ENCODE assay signal across 14 mouse cellular contexts in the genomic region with DNA sequence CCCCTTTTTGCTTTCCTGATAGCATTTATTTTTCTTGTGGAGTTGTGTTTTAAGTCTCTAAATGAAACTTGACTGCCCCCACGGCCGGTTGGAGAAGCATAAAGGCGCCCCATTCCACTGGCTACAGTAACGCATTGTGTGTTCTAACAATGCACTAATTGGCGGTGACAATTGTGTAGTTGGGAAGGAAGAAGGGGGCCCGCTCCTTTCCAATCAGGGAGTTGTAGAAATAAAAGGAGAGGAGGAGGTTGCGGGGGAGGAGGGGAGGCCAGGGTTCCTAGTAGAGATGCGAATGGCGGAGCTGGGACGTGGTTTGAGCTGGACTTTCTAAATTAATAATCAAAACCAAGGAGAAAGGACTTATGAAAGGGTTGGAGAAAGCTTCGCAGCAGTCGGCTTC. TPM values are rescaled to one million over a fixed set of nuclear protein-coding genes. Genes with fewer than 3 reads are reported as not detected.
DNase-seq lines count a peak whose midpoint lies in the region; ATAC-seq lines count a peak whose summit lies in the region.
"Had no signal": no experiment of that assay in that cellular context is flagged by ENCODE, and none has a peak within 500 bp of the region (broad histone marks: within the 10 kb centered on the region; RNA-seq: fewer than 3 reads in every experiment).

No protein-coding gene starts in this region.

- no peak overlapping the region for H3K27ac ChIP-seq in embryonic facial prominence, embryonic 14.5 days (replicated peaks; ENCODE audit: low read depth, low read length)
- H3K27ac ChIP-seq in hindbrain, embryonic 15.5 days (replicated peaks), result no peak overlapping the region
- no peak overlapping the region for H3K27ac ChIP-seq in neural tube, embryonic 14.5 days (ENCODE audit: low read depth, low read length)
- H3K27ac ChIP-seq: heart, embryonic 10.5 days; limb, embryonic 10.5 days had no signal

- no peak overlapping the region for H3K4me3 ChIP-seq in embryonic facial prominence, embryonic 14.5 days (ENCODE audit: low read depth, low read length)
- H3K4me3 ChIP-seq in hindbrain, embryonic 15.5 days, result 0 out of 2 replicates have a peak overlapping the region, but pooled peaks have one; percentile 3
- no peak overlapping the region for H3K4me3 ChIP-seq in neural tube, embryonic 14.5 days (ENCODE audit: low read depth, low read length)
- H3K4me3 ChIP-seq: heart, embryonic 10.5 days; limb, embryonic 10.5 days had no signal

- peak; percentile 87; the same call in 1 of the 2 replicates for ATAC-seq in embryonic facial prominence, embryonic 14.5 days (ENCODE audit: low read depth)
- 0 out of 2 replicates have a peak, but pooled peaks have one; percentile 48 for ATAC-seq in hindbrain, embryonic 15.5 days (ENCODE audit: low FRiP score, low read depth)
- ATAC-seq in neural tube, embryonic 14.5 days (ENCODE audit: low read depth), result no peak
- no peak for ATAC-seq in cerebellum, adult (ENCODE audit: insufficient number of reproducible peaks, low FRiP score, low TSS enrichment)
- ATAC-seq: liver, postnatal 0 days had no signal

- no peaks in the 10 kb centered on the region for H3K9me3 ChIP-seq in embryonic facial prominence, embryonic 14.5 days (ENCODE audit: control insufficient read depth, low read length)
- no peaks in the 10 kb centered on the region for H3K9me3 ChIP-seq in hindbrain, embryonic 15.5 days
- no peaks in the 10 kb centered on the region for H3K9me3 ChIP-seq in neural tube, embryonic 14.5 days (ENCODE audit: control insufficient read depth, low read length)
- H3K9me3 ChIP-seq: G1E; heart, embryonic 10.5 days; limb, embryonic 10.5 days had no signal

- 51% methylated on average over 12 of the region's 12 CpGs for WGBS in embryonic facial prominence, embryonic 14.5 days
- WGBS in hindbrain, embryonic 15.5 days, result 13% methylated on average over 12 of the region's 12 CpGs
- 19% methylated on average over 12 of the region's 12 CpGs for WGBS in neural tube, embryonic 14.5 days

- no peaks in the 10 kb centered on the region for H3K36me3 ChIP-seq in embryonic facial prominence, embryonic 14.5 days (ENCODE audit: control insufficient read depth, insufficient read depth, low read length)
- no peaks in the 10 kb centered on the region for H3K36me3 ChIP-seq in hindbrain, embryonic 15.5 days
- no peaks in the 10 kb centered on the region for H3K36me3 ChIP-seq in neural tube, embryonic 14.5 days (ENCODE audit: control insufficient read depth, insufficient read depth, low read length)
- H3K36me3 ChIP-seq: G1E; heart, embryonic 10.5 days; limb, embryonic 10.5 days had no signal

- peak; percentile 47 for DNase-seq in brain, adult 2 months (ENCODE audit: low read depth, low spot score)
- DNase-seq in embryonic facial prominence, embryonic 14.5 days (ENCODE audit: low spot score), result peak; percentile 80
- no peak for DNase-seq in cerebellum, postnatal 25 days
- no peak for DNase-seq in spleen, postnatal 4 days (ENCODE audit: low spot score in 2 of 2)
- DNase-seq: adrenal gland, postnatal 36 days; cerebellum, adult 9-10 months; kidney, postnatal 4 days; liver, postnatal 0 days had no signal

- H3K27me3 ChIP-seq in embryonic facial prominence, embryonic 14.5 days (replicated peaks; ENCODE audit: control insufficient read depth, insufficient read depth, low read length), result no peaks in the 10 kb centered on the region
- H3K27me3 ChIP-seq in hindbrain, embryonic 15.5 days, result no peaks in the 10 kb centered on the region
- no peaks in the 10 kb centered on the region for H3K27me3 ChIP-seq in neural tube, embryonic 14.5 days (ENCODE audit: control insufficient read depth, insufficient read depth, low read length)

- no peak overlapping the region for H3K9ac ChIP-seq in embryonic facial prominence, embryonic 14.5 days (ENCODE audit: low read depth, low read length)
- no peak overlapping the region for H3K9ac ChIP-seq in hindbrain, embryonic 15.5 days
- no peak overlapping the region for H3K9ac ChIP-seq in neural tube, embryonic 14.5 days (replicated peaks; ENCODE audit: low read depth, low read length)
- H3K9ac ChIP-seq: liver, postnatal 0 days had no signal

- H3K4me1 ChIP-seq in embryonic facial prominence, embryonic 14.5 days (ENCODE audit: control insufficient read depth, insufficient read depth, low read length), result no peaks in the 10 kb centered on the region
- peaks cover 7% of the 10 kb centered on the region for H3K4me1 ChIP-seq in hindbrain, embryonic 15.5 days (replicated peaks)
- no peaks in the 10 kb centered on the region for H3K4me1 ChIP-seq in neural tube, embryonic 14.5 days (ENCODE audit: control insufficient read depth, insufficient read depth, low read length)
- H3K4me1 ChIP-seq: heart, embryonic 10.5 days; limb, embryonic 10.5 days had no signal

- no peak overlapping the region; the same call in 1 of the 2 replicates for H3K4me2 ChIP-seq in embryonic facial prominence, embryonic 14.5 days (ENCODE audit: low read depth, low read length)
- H3K4me2 ChIP-seq in hindbrain, embryonic 15.5 days, result peak overlapping the region; percentile 28
- H3K4me2 ChIP-seq in neural tube, embryonic 14.5 days (ENCODE audit: low read depth, low read length), result peak overlapping the region; percentile 29; the same call in 1 of the 2 replicates

RNA-seq across cellular contexts. Expression of a gene that starts 42.3 kb away (rescaled TPM):
- 2.6 and 2.8 TPM in 2 replicates for polyA plus RNA-seq in embryonic facial prominence, embryonic 14.5 days (2014; fragmentation: Nextera tagmentation; extraction: Ambion mirVana)
- polyA plus RNA-seq in hindbrain, embryonic 15.5 days (2015; fragmentation: Nextera tagmentation; extraction: Ambion mirVana), result 0.14 and 0.21 TPM in 2 replicates
- polyA plus RNA-seq in neural tube, embryonic 14.5 days (2014; fragmentation: Nextera tagmentation; extraction: Ambion mirVana), result 0.08 and 0.13 TPM in 2 replicates

Comparison
In these comparisons a context has a peak if more than half of its experiments do, and no peak if none do; other contexts are left out.
1. DNase-seq: peak in brain, adult 2 months (single experiment) and embryonic facial prominence, embryonic 14.5 days (single experiment); none in cerebellum, postnatal 25 days (0 of 2) and spleen, postnatal 4 days (0 of 2).
2. ATAC-seq: peak in embryonic facial prominence, embryonic 14.5 days (single experiment) and hindbrain, embryonic 15.5 days (single experiment); none in neural tube, embryonic 14.5 days (single experiment) and cerebellum, adult (single experiment).